Mouse (Mus musculus) neural tube, embryonic 15.5 days (tissue): Measurements from ENCODE around the gene Fam133b. TPM values are rescaled to one million over a fixed set of nuclear protein-coding genes. Genes with fewer than 3 reads are reported as not detected.
"Not testable (repeated sequence)": the region's sequence is repeated elsewhere in the genome, so short reads cannot be mapped to it uniquely, and the experiment has no call there.

Source experiments
- ATAC-seq: fragments of 200-750 bp; cut with Nextera tagmentation; 2 replicates; pipeline ENCODE4 v1.8.0; 2017; ENCODE audit warnings: mild to moderate bottlenecking, moderate TSS enrichment, moderate library complexity; ENCODE audit not compliant: low FRiP score
- H3K27ac ChIP-seq: fragments of 300-500 bp; sonication (generic); replicated peaks from 2 replicates; pipeline ENCODE4 v1.5.1; 2015; ENCODE audit warnings: mild to moderate bottlenecking, inconsistent platforms
- H3K27me3 ChIP-seq: fragments of 300-500 bp; sonication (generic); replicated peaks from 2 replicates; pipeline ENCODE4 v1.6.1; 2015; ENCODE audit warnings: inconsistent platforms
- H3K36me3 ChIP-seq: fragments of 300-500 bp; sonication (generic); 2 replicates; pipeline ENCODE4 v1.6.1; 2015; ENCODE audit warnings: inconsistent platforms
- H3K4me1 ChIP-seq: fragments of 300-500 bp; sonication (generic); 2 replicates; pipeline ENCODE4 v1.6.1; 2015; ENCODE audit warnings: inconsistent platforms
- H3K4me2 ChIP-seq: fragments of 300-500 bp; sonication (generic); 2 replicates; pipeline ENCODE4 v1.6.1; 2015; ENCODE audit warnings: inconsistent platforms, mild to moderate bottlenecking, moderate library complexity
- H3K4me3 ChIP-seq: fragments of 300-500 bp; sonication (generic); replicated peaks from 2 replicates; pipeline ENCODE4 v1.5.1; 2015; ENCODE audit warnings: mild to moderate bottlenecking, inconsistent platforms
- H3K9ac ChIP-seq: fragments of 300-500 bp; sonication (generic); replicated peaks from 2 replicates; pipeline ENCODE4 v1.6.1; 2015; ENCODE audit warnings: mild to moderate bottlenecking, inconsistent platforms
- H3K9me3 ChIP-seq: fragments of 300-500 bp; sonication (generic); replicated peaks from 2 replicates; pipeline ENCODE4 v1.6.1; 2016; ENCODE audit warnings: inconsistent platforms
- WGBS: fragments of 180-500 bp; shearing (Covaris S2); methylation state at CpG from one replicate; pipeline ENCODE4 v1.1.7; 2015; ENCODE audit warnings: mixed read lengths; 5-methylcytosine and 5-hydroxymethylcytosine counted together
- polyA plus RNA-seq: library from polyadenylated mRNA; unstranded; fragments of >200 nt; fragmentation: Nextera tagmentation; extraction: Ambion mirVana; gene quantifications from 2 replicates; pipeline ENCODE4 v1.2.1, GENCODE M21; 2015

Fam133b gene
- polyA plus RNA-seq, 1 experiment from 2014 or later = 23.6 TPM

- Histone ChIP-seq H3K9ac (no peak overlapping the region), H3K4me2 (no peak overlapping the region), H3K36me3 (peaks cover 91% of the 10 kb centered on the region), H3K27me3 (no peaks in the 10 kb centered on the region), H3K9me3 (no peaks in the 10 kb centered on the region; the same call in 1 of the 2 replicates), H3K27ac (no peak overlapping the region), H3K4me1 (no peaks in the 10 kb centered on the region), H3K4me3 (no peak overlapping the region)
- no peak for ATAC-seq
- 100% methylated on average over 2 of the region's 2 CpGs for WGBS
Observed at GRCm38 (mm10) chr5:3574825-3575224, 31.2 kb downstream of the Fam133b start.

- Histone ChIP-seq H3K4me3 (no peak overlapping the region), H3K36me3 (peaks cover 89% of the 10 kb centered on the region), H3K27ac (no peak overlapping the region), H3K9me3 (no peaks in the 10 kb centered on the region; the same call in 1 of the 2 replicates), H3K27me3 (no peaks in the 10 kb centered on the region), H3K4me2 (no peak overlapping the region), H3K4me1 (no peaks in the 10 kb centered on the region), H3K9ac (no peak overlapping the region)
- 90% methylated on average over 2 of the region's 2 CpGs for WGBS
- no peak for ATAC-seq
Observed at GRCm38 (mm10) chr5:3577939-3578338, 34.3 kb downstream of the Fam133b start.

- Histone ChIP-seq H3K27me3 (no peaks in the 10 kb centered on the region), H3K9me3 (no peaks in the 10 kb centered on the region; the same call in 1 of the 2 replicates), H3K4me3 (no peak overlapping the region), H3K4me2 (no peak overlapping the region), H3K9ac (no peak overlapping the region), H3K27ac (no peak overlapping the region), H3K4me1 (no peaks in the 10 kb centered on the region), H3K36me3 (peaks cover 87% of the 10 kb centered on the region)
- ATAC-seq = no peak
- WGBS = 96% methylated on average over 7 of the region's 7 CpGs
Observed at GRCm38 (mm10) chr5:3579066-3579465, 35.4 kb downstream of the Fam133b start.

GRCm38 (mm10) chr5:3595693-3596398, 52.2 kb downstream of the Fam133b start, which contains the start of gene Pex1:
Gene Pex1, plus strand, starts transcription at chr5:3596066.
- ATAC-seq = peak; percentile 98
- WGBS = under 1% methylated on average over 50 of the region's 50 CpGs
- Histone ChIP-seq H3K4me1 (peaks cover 30% of the 10 kb centered on the region), H3K9me3 (no peaks in the 10 kb centered on the region), H3K4me3 (peak within 1 kb of the TSS; percentile 93), H3K27ac (peak within 1 kb of the TSS; percentile 90), H3K27me3 (no peaks in the 10 kb centered on the region), H3K9ac (peak within 1 kb of the TSS; percentile 88), H3K4me2 (peak within 1 kb of the TSS; percentile 87), H3K36me3 (peaks cover 15% of the 10 kb centered on the region)

GRCm38 (mm10) chr5:3596399-3596766, 52.8 kb downstream of the Fam133b start, which contains the start of gene Rbm48:
Gene Rbm48, minus strand, starts transcription at chr5:3596585.
- Histone ChIP-seq H3K4me2 (peak within 1 kb of the TSS; percentile 87), H3K27ac (peak within 1 kb of the TSS; percentile 90), H3K36me3 (peaks cover 12% of the 10 kb centered on the region), H3K4me3 (peak within 1 kb of the TSS; percentile 93), H3K27me3 (no peaks in the 10 kb centered on the region), H3K4me1 (peaks cover 30% of the 10 kb centered on the region), H3K9me3 (no peaks in the 10 kb centered on the region), H3K9ac (peak within 1 kb of the TSS; percentile 88)
- WGBS = under 1% methylated on average over 31 of the region's 31 CpGs
- ATAC-seq = peak; percentile 88

- H3K4me1 ChIP-seq = peaks cover 30% of the 10 kb centered on the region
- H3K9ac ChIP-seq = no peak overlapping the region
- no peak overlapping the region for H3K27ac ChIP-seq
- no peaks in the 10 kb centered on the region for H3K9me3 ChIP-seq
- H3K27me3 ChIP-seq = no peaks in the 10 kb centered on the region
- peak overlapping the region; percentile 87 for H3K4me2 ChIP-seq
- H3K36me3 ChIP-seq = 0 out of 2 replicates have a peak, but pooled peaks cover 4% of the 10 kb centered on the region
- no peak for ATAC-seq
- H3K4me3 ChIP-seq = peak overlapping the region; percentile 93
Observed at GRCm38 (mm10) chr5:3597171-3597570, 53.5 kb downstream of the Fam133b start.

GRCm38 (mm10) chr5:3598766-3599165, 55.1 kb downstream of the Fam133b start:
- H3K4me1 ChIP-seq = peaks cover 26% of the 10 kb centered on the region
- WGBS = 90% methylated on average over 5 of the region's 5 CpGs
- no peak overlapping the region for H3K27ac ChIP-seq
- no peaks in the 10 kb centered on the region for H3K27me3 ChIP-seq
- peaks cover 3% of the 10 kb centered on the region; the same call in 1 of the 2 replicates for H3K36me3 ChIP-seq
- H3K4me2 ChIP-seq = no peak overlapping the region
- no peak for ATAC-seq
- H3K4me3 ChIP-seq = no peak overlapping the region
- H3K9ac ChIP-seq = no peak overlapping the region
- H3K9me3 ChIP-seq = no peaks in the 10 kb centered on the region

- no peak overlapping the region for H3K4me2 ChIP-seq
- H3K9ac ChIP-seq = no peak overlapping the region
- ATAC-seq = no peak
- no peak overlapping the region for H3K27ac ChIP-seq
- no peak overlapping the region for H3K4me3 ChIP-seq
- H3K9me3 ChIP-seq = no peaks in the 10 kb centered on the region
- no peaks in the 10 kb centered on the region for H3K27me3 ChIP-seq
- H3K4me1 ChIP-seq = peaks cover 11% of the 10 kb centered on the region
- 86% methylated on average over 1 of the region's 1 CpGs for WGBS
- peaks cover 15% of the 10 kb centered on the region for H3K36me3 ChIP-seq
Observed at GRCm38 (mm10) chr5:3600298-3600697, 56.7 kb downstream of the Fam133b start.

GRCm38 (mm10) chr5:3600790-3601189, 57.2 kb downstream of the Fam133b start:
- Histone ChIP-seq H3K9ac (no peak overlapping the region), H3K4me3 (no peak overlapping the region), H3K9me3 (no peaks in the 10 kb centered on the region), H3K4me1 (peaks cover 8% of the 10 kb centered on the region), H3K36me3 (peaks cover 20% of the 10 kb centered on the region), H3K4me2 (no peak overlapping the region), H3K27me3 (no peaks in the 10 kb centered on the region), H3K27ac (no peak overlapping the region)
- ATAC-seq = no peak
- whole genome bisulfite sequencing = 91% methylated on average over 3 of the region's 3 CpGs

GRCm38 (mm10) chr5:3607114-3607513, 63.5 kb downstream of the Fam133b start:
- no peaks in the 10 kb centered on the region for H3K4me1 ChIP-seq
- no peaks in the 10 kb centered on the region for H3K27me3 ChIP-seq
- no peaks in the 10 kb centered on the region for H3K9me3 ChIP-seq
- ATAC-seq = no peak
- WGBS = 95% methylated on average over 9 of the region's 9 CpGs
- no peak overlapping the region for H3K9ac ChIP-seq
- no peak overlapping the region for H3K4me2 ChIP-seq
- no peak overlapping the region for H3K4me3 ChIP-seq
- H3K36me3 ChIP-seq = peaks cover 54% of the 10 kb centered on the region
- no peak overlapping the region for H3K27ac ChIP-seq

GRCm38 (mm10) chr5:3609241-3609640, 65.6 kb downstream of the Fam133b start:
- Histone ChIP-seq H3K36me3 (peaks cover 57% of the 10 kb centered on the region), H3K4me3 (no peak overlapping the region), H3K4me1 (no peaks in the 10 kb centered on the region), H3K27me3 (no peaks in the 10 kb centered on the region), H3K27ac (no peak overlapping the region), H3K9me3 (no peaks in the 10 kb centered on the region), H3K9ac (no peak overlapping the region), H3K4me2 (no peak overlapping the region)
- ATAC-seq = no peak
- 95% methylated on average over 7 of the region's 7 CpGs for WGBS

GRCm38 (mm10) chr5:3611835-3612234, 68.2 kb downstream of the Fam133b start:
- H3K36me3 ChIP-seq = peaks cover 56% of the 10 kb centered on the region
- over 99% methylated on average over 2 of the region's 2 CpGs for WGBS
- not testable (repeated sequence) for H3K27ac ChIP-seq, H3K9ac ChIP-seq, H3K4me1 ChIP-seq, H3K9me3 ChIP-seq, H3K27me3 ChIP-seq, H3K4me3 ChIP-seq, H3K4me2 ChIP-seq, ATAC-seq
